8 mouse cellular contexts compared by ENCODE assay signal in the genomic region with DNA sequence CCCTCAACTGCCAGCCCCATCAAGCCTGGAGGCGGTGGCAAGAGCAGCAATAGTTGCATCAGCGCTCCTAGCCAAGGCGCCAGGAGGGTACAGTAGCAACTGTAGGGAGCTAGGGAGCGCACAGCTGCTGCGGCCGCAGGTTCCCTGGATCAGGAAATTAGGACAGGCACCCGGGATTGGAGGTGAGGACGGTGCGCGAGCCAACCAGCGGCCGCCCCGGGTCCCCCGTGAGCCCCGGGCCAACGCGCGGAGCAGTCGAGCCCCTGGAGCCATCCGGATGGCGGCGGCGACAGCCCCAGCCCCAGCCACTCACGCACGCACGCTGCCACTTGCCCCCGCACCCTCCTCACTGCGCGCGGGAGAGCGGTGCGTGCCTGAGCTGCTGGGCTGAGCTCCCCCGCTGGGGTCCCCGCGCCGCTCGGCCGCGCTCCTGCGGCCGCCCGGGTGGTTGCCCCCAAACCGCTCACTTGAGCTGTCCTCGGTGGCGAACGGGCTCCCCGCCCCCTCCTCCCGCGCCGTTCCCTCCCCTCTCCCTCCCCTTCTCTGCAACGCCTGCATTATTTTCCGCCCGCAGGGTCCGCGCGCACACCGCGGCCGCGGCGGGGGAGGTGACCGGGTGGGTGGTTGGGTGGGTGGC. TPM values are rescaled to one million over a fixed set of nuclear protein-coding genes. Genes with fewer than 3 reads are reported as not detected.
DNase-seq lines count a peak whose midpoint lies in the region; ATAC-seq and TF ChIP-seq lines count a peak whose summit lies in the region.

No protein-coding gene starts in this region.

- peak overlapping the region; percentile 67 for H3K4me3 ChIP-seq in lung, adult 2 months (replicated peaks; ENCODE audit: extremely low read depth, low read depth, low read length)

- peak; percentile 80 for DNase-seq in Muller cell, postnatal 12 days (ENCODE audit: inconsistent ontology term)
- peak; percentile 83 for DNase-seq in cerebellum, adult 9-10 months
- peak; percentile 40 to 66 for DNase-seq in heart, postnatal 36 days
- DNase-seq in layer of hippocampus, adult 9-11 months = peak; percentile 62
- peak; percentile 43 for DNase-seq in lung, adult 2 months
- peak; percentile 65 for DNase-seq in ovary, postnatal 36 days (ENCODE audit: low spot score)

- no peak for TF ChIP-seq CTCF in lung, adult 2 months (IDR thresholded peaks at IDR 0.05; ENCODE audit: insufficient read depth, low read length)

- H3K4me1 ChIP-seq in lung, adult 2 months (ENCODE audit: control insufficient read depth, insufficient read depth, low read length) = no peaks in the 10 kb centered on the region

- TF ChIP-seq POLR2A in lung, adult 2 months (IDR thresholded peaks at IDR 0.05; ENCODE audit: borderline replicate concordance, extremely low read depth, low read depth, low read length) = no peak

- WGBS in lung, adult 2 months = 2% methylated on average over 61 of the region's 62 CpGs

- intact Hi-C loops in heart, postnatal 36 days (cut with DNase I) = loop anchor here (5.0 to 10.0 kb wide), 5 partner anchors 92 to 200 kb away; no protein-coding TSS in a partner anchor

- peak; percentile 66 for ATAC-seq in frontal cortex, adult (ENCODE audit: low TSS enrichment)
- ATAC-seq in CD4-positive, CD25-positive, alpha-beta regulatory T cell, adult 4 months = no peak

RNA-seq across cellular contexts. Expression of a gene that starts 0.6 kb away (rescaled TPM):
- total RNA-seq in heart, postnatal 36 days (2021) = 100 to 1,000 TPM; 252 to 256 TPM
- 23.2 and 31.2 TPM in 2 replicates for polyA plus RNA-seq in lung, adult 2 months (2012; rRNA removed)
- polyA plus RNA-seq in CD4-positive, CD25-positive, alpha-beta regulatory T cell, adult 4 months (2017; shearing (Covaris generic)) = not detected

Comparison
In these comparisons a context has a peak if more than half of its experiments do, and no peak if none do; other contexts are left out.
1. RNA of a gene that starts 0.6 kb away (polyA plus RNA-seq): 23.2 to 31.2 TPM in lung, adult 2 months; not detected in CD4-positive, CD25-positive, alpha-beta regulatory T cell, adult 4 months; every median in the first group is over 10 times any median in the second.
2. Peak in every context shown above with its lines, with median percentiles within 50 percentile points of each other: DNase-seq.